Mouse (Mus musculus): Measurements from ENCODE around the gene Ap1g2.

DNA sequence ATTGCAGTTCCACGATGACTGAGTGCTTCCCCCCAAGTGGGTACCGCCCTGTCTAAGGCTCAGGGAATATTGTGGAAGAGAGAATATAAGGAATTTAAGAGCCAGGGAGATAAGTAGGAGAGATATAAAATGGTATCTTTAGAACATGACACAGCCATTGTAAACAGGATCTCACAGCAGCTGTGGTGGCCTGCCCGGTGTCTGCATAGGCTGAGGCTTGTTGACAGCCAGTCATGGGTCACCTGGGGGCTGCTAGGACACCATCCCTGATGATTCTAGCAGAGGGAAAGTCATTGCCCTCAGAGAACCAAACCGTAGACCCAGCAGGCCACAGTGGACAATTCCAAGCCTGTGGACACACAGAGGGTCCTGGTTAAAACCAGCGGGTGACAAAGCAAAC lies 44.6 kb upstream of the Ap1g2 start:
- TF ChIP-seq CTCF (conservative IDR thresholded peaks at IDR 0.05; ENCODE audit: insufficient read depth, insufficient read length, low read depth, low read length), result no peak
- no peak for TF ChIP-seq POLR2A (IDR thresholded peaks at IDR 0.05; ENCODE audit: low read depth, low read length)
